Mouse (Mus musculus) E14TG2a.4 (cell line): ENCODE data around the gene Srxn1.

ENCODE experiments used
- CTCF ChIP-seq: conservative IDR thresholded peaks from 2 replicates; pipeline ENCODE4 v1.5.1; 2014; ENCODE audit warnings: low read length
- NANOG ChIP-seq: IDR thresholded peaks from 2 replicates; pipeline ENCODE4 v1.6.1; 2014; ENCODE audit warnings: borderline replicate concordance, low read length, mixed read lengths
- POU5F1 ChIP-seq: IDR thresholded peaks from 2 replicates; pipeline ENCODE4 v1.6.1; 2014; ENCODE audit warnings: low read length, borderline replicate concordance

- TF ChIP-seq CTCF (no peak), POU5F1 (no peak), NANOG (no peak)
Measured at GRCm38 (mm10) chr2:152117694-152118093, 12.4 kb downstream of the Srxn1 start.
